Mouse (Mus musculus): ENCODE results near the gene Rpl13a. TPM values are rescaled to one million over a fixed set of nuclear protein-coding genes. Genes with fewer than 3 reads are reported as not detected.
A peak's percentile ranks its signal among the peaks of the same experiment; 100 is the strongest.

Gene Rpl13a
- polyA plus RNA-seq, 1 experiment, result 3,729 TPM

DNA sequence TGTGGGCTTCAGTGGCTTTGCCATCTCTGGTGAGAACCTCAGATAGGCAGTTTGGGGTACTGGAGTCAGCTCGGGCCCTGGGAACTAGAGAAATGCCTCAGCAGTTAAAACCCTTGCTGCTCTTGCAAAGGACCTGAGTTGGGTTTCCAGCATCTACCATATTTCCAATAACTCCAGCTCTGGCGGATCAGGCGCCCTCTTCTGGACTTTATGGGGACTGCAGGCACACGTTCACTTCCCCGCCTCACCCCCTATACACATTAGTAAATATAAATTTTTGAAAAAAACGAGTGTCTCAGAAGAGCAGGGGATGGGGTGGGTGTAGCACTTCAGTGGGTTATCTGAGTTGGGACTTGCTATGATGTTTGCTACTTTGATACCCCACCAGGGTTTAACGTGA lies 44.4 kb upstream of the Rpl13a start:
- peaks cover 6% of the 10 kb centered on the region; the same call in 1 of the 2 replicates for H3K9me3 ChIP-seq (replicated peaks; ENCODE audit: control insufficient read depth, insufficient read depth, low read length, poor library complexity, severe bottlenecking)
- no peak for TF ChIP-seq POLR2A (IDR thresholded peaks at IDR 0.05; ENCODE audit: insufficient read depth, low read length)
- TF ChIP-seq CTCF (IDR thresholded peaks at IDR 0.05; ENCODE audit: low read depth, low read length), result peak; percentile 70
- TF ChIP-seq EP300 (IDR thresholded peaks at IDR 0.05; ENCODE audit: insufficient read depth, low read depth, low read length), result no peak
- H3K27me3 ChIP-seq (ENCODE audit: control insufficient read depth, insufficient read depth, low read length, poor library complexity, severe bottlenecking), result peaks cover 6% of the 10 kb centered on the region
- no peaks in the 10 kb centered on the region for H3K36me3 ChIP-seq (ENCODE audit: control insufficient read depth, insufficient read depth, low read length, poor library complexity, severe bottlenecking)
- H3K9ac ChIP-seq (ENCODE audit: low read depth, poor library complexity, severe bottlenecking), result no peak overlapping the region
- H3K4me1 ChIP-seq (ENCODE audit: control insufficient read depth, insufficient read depth, low read length), result peaks cover 2% of the 10 kb centered on the region
- no peak overlapping the region for H3K4me3 ChIP-seq (ENCODE audit: low read depth, low read length)
- H3K27ac ChIP-seq (ENCODE audit: insufficient read depth, low read length), result no peak overlapping the region

GRCm38 (mm10) chr7:45169495-45169894 lies 40.9 kb upstream of the Rpl13a start:
- TF ChIP-seq POLR2A (IDR thresholded peaks at IDR 0.05; ENCODE audit: insufficient read depth, low read length) (no peak), CTCF (IDR thresholded peaks at IDR 0.05; ENCODE audit: low read depth, low read length) (no peak), EP300 (IDR thresholded peaks at IDR 0.05; ENCODE audit: insufficient read depth, low read depth, low read length) (no peak)
- peaks cover 6% of the 10 kb centered on the region; the same call in 1 of the 2 replicates for H3K9me3 ChIP-seq (replicated peaks; ENCODE audit: control insufficient read depth, insufficient read depth, low read length, poor library complexity, severe bottlenecking)

DNA sequence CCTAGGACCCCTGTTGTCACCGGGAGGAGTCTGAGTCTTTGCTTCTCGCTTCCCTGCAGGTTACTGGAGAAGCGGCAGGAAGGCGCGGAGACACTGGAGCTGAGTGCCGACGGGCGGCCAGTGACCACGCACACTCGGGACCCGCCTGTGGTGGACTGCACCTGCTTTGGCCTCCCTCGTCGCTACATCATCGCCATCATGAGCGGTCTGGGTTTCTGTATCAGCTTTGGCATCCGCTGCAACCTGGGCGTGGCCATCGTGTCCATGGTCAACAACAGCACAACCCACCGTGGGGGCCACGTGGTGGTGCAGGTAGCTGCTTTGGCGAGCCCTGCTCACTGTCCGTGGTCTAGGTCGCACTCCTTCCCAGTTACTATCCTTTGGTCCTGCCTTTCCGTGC lies 40.1 kb upstream of the Rpl13a start:
- H3K4me3 ChIP-seq (ENCODE audit: low read depth, low read length), result peak overlapping the region; percentile 13
- no peak for TF ChIP-seq POLR2A (IDR thresholded peaks at IDR 0.05; ENCODE audit: insufficient read depth, low read length)
- TF ChIP-seq CTCF (IDR thresholded peaks at IDR 0.05; ENCODE audit: low read depth, low read length), result no peak
- TF ChIP-seq EP300 (IDR thresholded peaks at IDR 0.05; ENCODE audit: insufficient read depth, low read depth, low read length), result no peak
- peaks cover 1% of the 10 kb centered on the region; the same call in 1 of the 2 replicates for H3K27me3 ChIP-seq (ENCODE audit: control insufficient read depth, insufficient read depth, low read length, poor library complexity, severe bottlenecking)
- H3K4me1 ChIP-seq (ENCODE audit: control insufficient read depth, insufficient read depth, low read length), result no peaks in the 10 kb centered on the region
- H3K9me3 ChIP-seq (replicated peaks; ENCODE audit: control insufficient read depth, insufficient read depth, low read length, poor library complexity, severe bottlenecking), result peaks cover 6% of the 10 kb centered on the region; the same call in 1 of the 2 replicates
- no peak overlapping the region for H3K9ac ChIP-seq (ENCODE audit: low read depth, poor library complexity, severe bottlenecking)
- no peak overlapping the region for H3K27ac ChIP-seq (ENCODE audit: insufficient read depth, low read length)
- H3K36me3 ChIP-seq (ENCODE audit: control insufficient read depth, insufficient read depth, low read length, poor library complexity, severe bottlenecking), result no peaks in the 10 kb centered on the region

More at GRCm38 (mm10) chr7:45169495-45169894, 40.9 kb upstream of the Rpl13a start:
- Histone ChIP-seq H3K4me1 (ENCODE audit: control insufficient read depth, insufficient read depth, low read length) (peaks cover 2% of the 10 kb centered on the region), H3K9ac (ENCODE audit: low read depth, poor library complexity, severe bottlenecking) (no peak overlapping the region), H3K27me3 (ENCODE audit: control insufficient read depth, insufficient read depth, low read length, poor library complexity, severe bottlenecking) (no peaks in the 10 kb centered on the region), H3K4me3 (ENCODE audit: low read depth, low read length) (no peak overlapping the region), H3K36me3 (ENCODE audit: control insufficient read depth, insufficient read depth, low read length, poor library complexity, severe bottlenecking) (no peaks in the 10 kb centered on the region), H3K27ac (ENCODE audit: insufficient read depth, low read length) (no peak overlapping the region)

GRCm38 (mm10) chr7:45167761-45168445 lies 39.3 kb upstream of the Rpl13a start:
- Histone ChIP-seq H3K4me1 (ENCODE audit: control insufficient read depth, insufficient read depth, low read length) (no peaks in the 10 kb centered on the region), H3K4me3 (ENCODE audit: low read depth, low read length) (no peak overlapping the region), H3K36me3 (ENCODE audit: control insufficient read depth, insufficient read depth, low read length, poor library complexity, severe bottlenecking) (no peaks in the 10 kb centered on the region), H3K27ac (ENCODE audit: insufficient read depth, low read length) (no peak overlapping the region), H3K27me3 (ENCODE audit: control insufficient read depth, insufficient read depth, low read length, poor library complexity, severe bottlenecking) (peaks cover 1% of the 10 kb centered on the region; the same call in 1 of the 2 replicates), H3K9me3 (replicated peaks; ENCODE audit: control insufficient read depth, insufficient read depth, low read length, poor library complexity, severe bottlenecking) (peaks cover 6% of the 10 kb centered on the region; the same call in 1 of the 2 replicates), H3K9ac (ENCODE audit: low read depth, poor library complexity, severe bottlenecking) (no peak overlapping the region)
- TF ChIP-seq POLR2A (IDR thresholded peaks at IDR 0.05; ENCODE audit: insufficient read depth, low read length) (no peak), CTCF (IDR thresholded peaks at IDR 0.05; ENCODE audit: low read depth, low read length) (no peak), EP300 (IDR thresholded peaks at IDR 0.05; ENCODE audit: insufficient read depth, low read depth, low read length) (no peak)

DNA sequence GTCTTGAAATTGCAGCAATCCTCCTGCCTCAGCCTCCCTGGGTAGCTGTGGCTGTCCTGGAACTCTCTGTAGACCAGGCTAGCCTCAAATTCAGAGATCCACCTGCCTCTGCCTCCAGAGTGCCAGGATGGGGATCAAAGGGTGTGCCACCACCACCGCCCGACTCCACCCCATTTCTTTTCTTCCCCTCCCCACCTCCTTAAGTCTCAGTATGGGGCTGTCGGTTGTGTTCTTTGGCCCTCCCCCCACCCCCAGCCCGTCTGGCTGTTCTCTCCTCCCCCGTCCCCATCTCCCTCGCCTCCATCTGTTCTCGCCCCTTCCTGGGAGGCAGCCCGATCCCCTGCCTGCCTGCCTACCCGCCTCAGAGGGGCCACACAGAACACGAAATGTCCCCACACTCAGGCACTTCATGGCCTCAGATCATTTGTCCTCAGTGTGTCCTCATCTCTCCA lies 38.4 kb upstream of the Rpl13a start:
- no peaks in the 10 kb centered on the region for H3K4me1 ChIP-seq (ENCODE audit: control insufficient read depth, insufficient read depth, low read length)
- H3K9ac ChIP-seq (ENCODE audit: low read depth, poor library complexity, severe bottlenecking), result no peak overlapping the region
- peaks cover 6% of the 10 kb centered on the region; the same call in 1 of the 2 replicates for H3K9me3 ChIP-seq (replicated peaks; ENCODE audit: control insufficient read depth, insufficient read depth, low read length, poor library complexity, severe bottlenecking)
- H3K36me3 ChIP-seq (ENCODE audit: control insufficient read depth, insufficient read depth, low read length, poor library complexity, severe bottlenecking), result no peaks in the 10 kb centered on the region
- TF ChIP-seq CTCF (IDR thresholded peaks at IDR 0.05; ENCODE audit: low read depth, low read length) (no peak), POLR2A (IDR thresholded peaks at IDR 0.05; ENCODE audit: insufficient read depth, low read length) (no peak), EP300 (IDR thresholded peaks at IDR 0.05; ENCODE audit: insufficient read depth, low read depth, low read length) (no peak)
- no peak overlapping the region for H3K27ac ChIP-seq (ENCODE audit: insufficient read depth, low read length)
- no peak overlapping the region for H3K4me3 ChIP-seq (ENCODE audit: low read depth, low read length)
- H3K27me3 ChIP-seq (ENCODE audit: control insufficient read depth, insufficient read depth, low read length, poor library complexity, severe bottlenecking), result peaks cover 1% of the 10 kb centered on the region; the same call in 1 of the 2 replicates

GRCm38 (mm10) chr7:45165701-45166100 lies 37.1 kb upstream of the Rpl13a start:
- no peak for TF ChIP-seq CTCF (IDR thresholded peaks at IDR 0.05; ENCODE audit: low read depth, low read length)
- no peak for TF ChIP-seq POLR2A (IDR thresholded peaks at IDR 0.05; ENCODE audit: insufficient read depth, low read length)
- no peak for TF ChIP-seq EP300 (IDR thresholded peaks at IDR 0.05; ENCODE audit: insufficient read depth, low read depth, low read length)
- peaks cover 1% of the 10 kb centered on the region; the same call in 1 of the 2 replicates for H3K27me3 ChIP-seq (ENCODE audit: control insufficient read depth, insufficient read depth, low read length, poor library complexity, severe bottlenecking)

More at GRCm38 (mm10) chr7:45165701-45166100, 37.1 kb upstream of the Rpl13a start:
- no peak overlapping the region for H3K4me3 ChIP-seq (ENCODE audit: low read depth, low read length)
- no peak overlapping the region for H3K9ac ChIP-seq (ENCODE audit: low read depth, poor library complexity, severe bottlenecking)
- no peaks in the 10 kb centered on the region for H3K4me1 ChIP-seq (ENCODE audit: control insufficient read depth, insufficient read depth, low read length)
- H3K36me3 ChIP-seq (ENCODE audit: control insufficient read depth, insufficient read depth, low read length, poor library complexity, severe bottlenecking), result no peaks in the 10 kb centered on the region
- H3K27ac ChIP-seq (ENCODE audit: insufficient read depth, low read length), result no peak overlapping the region
- peaks cover 6% of the 10 kb centered on the region; the same call in 1 of the 2 replicates for H3K9me3 ChIP-seq (replicated peaks; ENCODE audit: control insufficient read depth, insufficient read depth, low read length, poor library complexity, severe bottlenecking)
